ENCODE assay signal across 11 mouse cellular contexts in the genomic region with DNA sequence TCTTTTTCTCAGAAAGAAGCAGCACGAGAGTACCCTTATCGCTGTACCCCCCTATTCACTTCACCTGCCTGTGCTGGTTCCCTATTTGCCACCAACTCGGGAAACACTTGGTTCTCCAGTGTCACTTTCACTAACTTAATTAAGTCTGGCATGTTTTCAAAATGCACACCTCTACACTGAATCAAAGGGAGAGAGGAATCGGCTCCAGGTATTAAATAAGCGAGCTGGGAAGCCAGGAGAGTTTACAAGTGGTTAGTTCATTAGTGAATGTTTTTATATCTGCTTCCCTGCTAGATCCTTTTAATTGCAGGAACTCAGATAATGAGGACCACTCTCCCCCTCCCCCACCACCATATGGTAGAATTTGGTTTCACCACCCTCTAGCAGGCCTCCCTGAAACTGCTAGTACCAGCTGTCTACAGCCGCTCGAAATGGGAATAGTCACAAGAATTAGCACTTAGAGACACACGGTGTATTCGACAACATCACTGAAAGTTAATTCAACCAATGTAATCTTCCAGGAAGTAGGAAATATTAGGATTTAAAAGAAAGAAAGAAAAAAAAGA. TPM values are rescaled to one million over a fixed set of nuclear protein-coding genes. Genes with fewer than 3 reads are reported as not detected.
DNase-seq lines count a peak whose midpoint lies in the region; ATAC-seq and TF ChIP-seq lines count a peak whose summit lies in the region.
"Had no signal": no experiment of that assay in that cellular context is flagged by ENCODE, and none has a peak within 500 bp of the region (broad histone marks: within the 10 kb centered on the region; RNA-seq: fewer than 3 reads in every experiment).

No protein-coding gene starts in this region.

- 48% methylated on average over 9 of the region's 9 CpGs for WGBS in neural tube, embryonic 13.5 days
- 33% methylated on average over 9 of the region's 9 CpGs for WGBS in embryonic facial prominence, embryonic 12.5 days
- 64% methylated on average over 9 of the region's 9 CpGs for WGBS in intestine, embryonic 16.5 days
- 68% methylated on average over 9 of the region's 9 CpGs for WGBS in liver, postnatal 0 days (ENCODE audit: insufficient replicate concordance)

- H3K4me3 ChIP-seq in neural tube, embryonic 13.5 days = no peak overlapping the region
- H3K4me3 ChIP-seq in embryonic facial prominence, embryonic 12.5 days = no peak overlapping the region
- H3K4me3 ChIP-seq in intestine, embryonic 16.5 days (ENCODE audit: low read length) = no peak overlapping the region
- no peak overlapping the region for H3K4me3 ChIP-seq in liver, postnatal 0 days (ENCODE audit: low read depth, low read length)
- H3K4me3 ChIP-seq: liver, embryonic 15.5 days had no signal

- no peak overlapping the region for H3K27ac ChIP-seq in neural tube, embryonic 13.5 days (replicated peaks)
- no peak overlapping the region for H3K27ac ChIP-seq in embryonic facial prominence, embryonic 12.5 days
- no peak overlapping the region for H3K27ac ChIP-seq in intestine, embryonic 16.5 days (ENCODE audit: low read length)
- no peak overlapping the region for H3K27ac ChIP-seq in liver, postnatal 0 days (ENCODE audit: low read depth)
- H3K27ac ChIP-seq: liver, embryonic 15.5 days had no signal

- H3K36me3 ChIP-seq in neural tube, embryonic 13.5 days = no peaks in the 10 kb centered on the region
- H3K36me3 ChIP-seq in embryonic facial prominence, embryonic 12.5 days = no peaks in the 10 kb centered on the region
- H3K36me3 ChIP-seq in intestine, embryonic 16.5 days (ENCODE audit: control insufficient read depth, insufficient read depth, low read length) = no peaks in the 10 kb centered on the region
- no peaks in the 10 kb centered on the region for H3K36me3 ChIP-seq in liver, postnatal 0 days (replicated peaks; ENCODE audit: insufficient read depth, low read length)
- H3K36me3 ChIP-seq: liver, embryonic 15.5 days had no signal

- TF ChIP-seq CTCF in liver, postnatal 0 days (IDR thresholded peaks at IDR 0.05; ENCODE audit: low read depth) = no peak

- no peaks in the 10 kb centered on the region for H3K9me3 ChIP-seq in neural tube, embryonic 13.5 days
- no peaks in the 10 kb centered on the region for H3K9me3 ChIP-seq in embryonic facial prominence, embryonic 12.5 days
- H3K9me3 ChIP-seq in intestine, embryonic 16.5 days (ENCODE audit: control insufficient read depth, low read length) = no peaks in the 10 kb centered on the region
- H3K9me3 ChIP-seq in liver, postnatal 0 days (ENCODE audit: low read length) = no peaks in the 10 kb centered on the region
- H3K9me3 ChIP-seq: liver, embryonic 15.5 days had no signal

- H3K27me3 ChIP-seq in neural tube, embryonic 13.5 days = no peaks in the 10 kb centered on the region
- no peaks in the 10 kb centered on the region for H3K27me3 ChIP-seq in embryonic facial prominence, embryonic 12.5 days
- no peaks in the 10 kb centered on the region for H3K27me3 ChIP-seq in intestine, embryonic 16.5 days (replicated peaks; ENCODE audit: control insufficient read depth, insufficient read depth, low read length)
- no peaks in the 10 kb centered on the region for H3K27me3 ChIP-seq in liver, postnatal 0 days (ENCODE audit: insufficient read depth, low read length)
- H3K27me3 ChIP-seq: liver, embryonic 15.5 days had no signal

- no peak for TF ChIP-seq EP300 in liver, postnatal 0 days (IDR thresholded peaks at IDR 0.05; ENCODE audit: low read depth)

- no peak overlapping the region for H3K4me2 ChIP-seq in neural tube, embryonic 13.5 days
- H3K4me2 ChIP-seq in embryonic facial prominence, embryonic 12.5 days (replicated peaks) = no peak overlapping the region
- H3K4me2 ChIP-seq in intestine, embryonic 16.5 days (ENCODE audit: low read depth, low read length) = no peak overlapping the region
- no peak overlapping the region for H3K4me2 ChIP-seq in liver, postnatal 0 days (ENCODE audit: low read depth, low read length)
- H3K4me2 ChIP-seq: liver, embryonic 15.5 days had no signal

- peaks cover 16% of the 10 kb centered on the region for H3K4me1 ChIP-seq in neural tube, embryonic 13.5 days (replicated peaks)
- H3K4me1 ChIP-seq in embryonic facial prominence, embryonic 12.5 days = peaks cover 11% of the 10 kb centered on the region; the same call in 1 of the 2 replicates
- no peaks in the 10 kb centered on the region for H3K4me1 ChIP-seq in intestine, embryonic 16.5 days (ENCODE audit: control insufficient read depth, insufficient read depth, low read length)
- 0 out of 2 replicates have a peak, but pooled peaks cover 3% of the 10 kb centered on the region for H3K4me1 ChIP-seq in liver, postnatal 0 days (ENCODE audit: insufficient read depth)
- H3K4me1 ChIP-seq: liver, embryonic 15.5 days had no signal

- no peak for DNase-seq in neural tube, embryonic 10.5 days (ENCODE audit: extremely low spot score, low spot score)
- peak; percentile 59 for DNase-seq in layer of hippocampus, adult 9-10 months (ENCODE audit: low spot score)
- peak; percentile 11 for DNase-seq in right cerebral cortex, postnatal 14 days
- DNase-seq in heart, adult 18-20 months = no peak
- no peak for DNase-seq in liver, postnatal 0 days

- no peak overlapping the region for H3K9ac ChIP-seq in neural tube, embryonic 13.5 days
- no peak overlapping the region for H3K9ac ChIP-seq in embryonic facial prominence, embryonic 12.5 days
- no peak overlapping the region for H3K9ac ChIP-seq in intestine, embryonic 16.5 days (ENCODE audit: low read depth, low read length)
- no peak overlapping the region for H3K9ac ChIP-seq in liver, postnatal 0 days (replicated peaks)
- H3K9ac ChIP-seq: liver, embryonic 15.5 days had no signal

- peak; percentile 67 for ATAC-seq in neural tube, embryonic 13.5 days (ENCODE audit: low read depth)
- 0 out of 2 replicates have a peak, but pooled peaks have one; percentile 15 for ATAC-seq in embryonic facial prominence, embryonic 12.5 days (ENCODE audit: insufficient number of reproducible peaks, insufficient read depth, low FRiP score, low TSS enrichment)
- no peak for ATAC-seq in intestine, embryonic 16.5 days
- no peak for ATAC-seq in liver, postnatal 0 days

RNA-seq across cellular contexts. Expression of a gene that starts 28.2 kb away (rescaled TPM):
- 22.1 and 26.1 TPM in 2 replicates for polyA plus RNA-seq in neural tube, embryonic 13.5 days (2015; fragmentation: Nextera tagmentation; extraction: Ambion mirVana)
- 29.5 and 34.3 TPM in 2 replicates for polyA plus RNA-seq in embryonic facial prominence, embryonic 12.5 days (2016; fragmentation: Nextera tagmentation; extraction: Ambion mirVana)
- polyA plus RNA-seq in intestine, embryonic 16.5 days (2015; fragmentation: Nextera tagmentation; extraction: Ambion mirVana) = 7.2 and 7.8 TPM in 2 replicates
- not detected for total RNA-seq in heart, adult 18-20 months (2021)
- polyA plus RNA-seq in liver, postnatal 0 days (2015; fragmentation: Nextera tagmentation; extraction: Ambion mirVana) = 3.4 and 3.9 TPM in 2 replicates
- total RNA-seq: adrenal gland, postnatal 4 days had no signal
- polyA plus RNA-seq: testis, adult 2 months had no signal

RNA-seq across cellular contexts. Expression of a gene that starts 30.1 kb away (rescaled TPM):
- 7.1 and 8.2 TPM in 2 replicates for polyA plus RNA-seq in neural tube, embryonic 13.5 days (2015; fragmentation: Nextera tagmentation; extraction: Ambion mirVana)
- polyA plus RNA-seq in embryonic facial prominence, embryonic 12.5 days (2016; fragmentation: Nextera tagmentation; extraction: Ambion mirVana) = 14.0 and 14.7 TPM in 2 replicates
- polyA plus RNA-seq in intestine, embryonic 16.5 days (2015; fragmentation: Nextera tagmentation; extraction: Ambion mirVana) = 2.1 TPM in 2 replicates
- total RNA-seq in heart, adult 18-20 months (2021) = 10 to 100 TPM; 29.1 to 43.5 TPM
- 1.2 and 1.4 TPM in 2 replicates for polyA plus RNA-seq in liver, postnatal 0 days (2015; fragmentation: Nextera tagmentation; extraction: Ambion mirVana)

RNA-seq across cellular contexts. Expression of a gene that starts 55.1 kb away (rescaled TPM):
- polyA plus RNA-seq in neural tube, embryonic 13.5 days (2015; fragmentation: Nextera tagmentation; extraction: Ambion mirVana) = 4.1 and 5.4 TPM in 2 replicates
- 7.3 and 7.6 TPM in 2 replicates for polyA plus RNA-seq in embryonic facial prominence, embryonic 12.5 days (2016; fragmentation: Nextera tagmentation; extraction: Ambion mirVana)
- 12.7 and 13.0 TPM in 2 replicates for polyA plus RNA-seq in intestine, embryonic 16.5 days (2015; fragmentation: Nextera tagmentation; extraction: Ambion mirVana)
- total RNA-seq in heart, adult 18-20 months (2021) = 10 to 100 TPM in 1 of 2 experiments, 1 to 10 TPM in 1; 9.0 to 11.9 TPM
- 4.7 and 5.9 TPM in 2 replicates for polyA plus RNA-seq in liver, postnatal 0 days (2015; fragmentation: Nextera tagmentation; extraction: Ambion mirVana)

Comparison
In these comparisons a context has a peak if more than half of its experiments do, and no peak if none do; other contexts are left out.
1. ATAC-seq: peak in neural tube, embryonic 13.5 days (single experiment) and embryonic facial prominence, embryonic 12.5 days (single experiment); none in intestine, embryonic 16.5 days (single experiment) and liver, postnatal 0 days (single experiment).
2. DNase-seq: peak in layer of hippocampus, adult 9-10 months (single experiment) and right cerebral cortex, postnatal 14 days (single experiment); none in neural tube, embryonic 10.5 days (single experiment), heart, adult 18-20 months (0 of 2) and liver, postnatal 0 days (single experiment).